Mouse (Mus musculus): ENCODE measurements around the gene Il23a.
"Not testable (repeated sequence)": the region's sequence is repeated elsewhere in the genome, so short reads cannot be mapped to it uniquely, and the experiment has no call there.

The Il23a gene

GRCm38 (mm10) chr10:128303126-128304021, 4.8 kb upstream of the Il23a start, which contains the start of gene Pan2:
Gene Pan2, plus strand, starts transcription at chr10:128303335.
- DNase-seq = peak; percentile 98

- DNase-seq = no peak
Measured at GRCm38 (mm10) chr10:128302785-128303125, 4.2 kb upstream of the Il23a start.

GRCm38 (mm10) chr10:128302357-128302756, 3.8 kb upstream of the Il23a start:
- DNase-seq = no peak

GRCm38 (mm10) chr10:128298243-128298642, 309 bp downstream of the Il23a start:
- DNase-seq = no peak

- no peak for DNase-seq
Measured at GRCm38 (mm10) chr10:128297622-128298021, 930 bp downstream of the Il23a start.

- DNase-seq = no peak
Measured at GRCm38 (mm10) chr10:128297221-128297620, 1.3 kb downstream of the Il23a start.

GRCm38 (mm10) chr10:128296370-128297090, 2.0 kb downstream of the Il23a start:
- DNase-seq = no peak

- DNase-seq = not testable (repeated sequence)
Measured at GRCm38 (mm10) chr10:128290594-128290993, 8.0 kb downstream of the Il23a start.

- DNase-seq = peak; percentile 81
Measured at GRCm38 (mm10) chr10:128283604-128284579, 14.7 kb downstream of the Il23a start.

- DNase-seq = no peak
Measured at GRCm38 (mm10) chr10:128282886-128283450, 15.6 kb downstream of the Il23a start.

GRCm38 (mm10) chr10:128281682-128282081, 16.9 kb downstream of the Il23a start:
- DNase-seq = no peak

GRCm38 (mm10) chr10:128280943-128281342, 17.6 kb downstream of the Il23a start:
- DNase-seq = no peak

- no peak for DNase-seq
Measured at GRCm38 (mm10) chr10:128278158-128278557, 20.4 kb downstream of the Il23a start.

- DNase-seq = not testable (repeated sequence)
Measured at GRCm38 (mm10) chr10:128275374-128275773, 23.2 kb downstream of the Il23a start.

- DNase-seq = not testable (repeated sequence)
Measured at GRCm38 (mm10) chr10:128272819-128273439, 25.6 kb downstream of the Il23a start.

- DNase-seq = no peak
Measured at GRCm38 (mm10) chr10:128271883-128272282, 26.7 kb downstream of the Il23a start.

- peak; percentile 11 for DNase-seq
Measured at GRCm38 (mm10) chr10:128270866-128271265, 27.7 kb downstream of the Il23a start.

- DNase-seq = peak; percentile 99
Measured at GRCm38 (mm10) chr10:128270287-128270841, 28.2 kb downstream of the Il23a start, which contains the start of gene Stat2. Gene Stat2, plus strand, starts transcription at chr10:128270559.

GRCm38 (mm10) chr10:128269206-128269910, 29.2 kb downstream of the Il23a start:
- DNase-seq = no peak

- DNase-seq = no peak
Measured at GRCm38 (mm10) chr10:128268371-128268770, 30.2 kb downstream of the Il23a start, which contains the start of gene Apof. Gene Apof, plus strand, starts transcription at chr10:128268671.
